Mouse (Mus musculus) adrenal gland, adult 8-10 months (tissue): ENCODE data around the gene Krt9. TPM values are rescaled to one million over a fixed set of nuclear protein-coding genes. Genes with fewer than 3 reads are reported as not detected.
A peak's percentile ranks its signal among the peaks of the same experiment; 100 is the strongest.
"Not testable (repeated sequence)": the region's sequence is repeated elsewhere in the genome, so short reads cannot be mapped to it uniquely, and the experiment has no call there.

ENCODE experiments used
- DNase-seq: peaks from one replicate; pipeline ENCODE4 v3.0.0; 2022
- total RNA-seq, 4 experiments: library from RNA; stranded (reverse); gene quantifications; 2 replicates each; pipeline ENCODE4 v1.2.4; 2022

Krt9 gene
- under 1 TPM in 1 of 4 experiments, not detected in 3; 0.11 TPM for total RNA-seq

DNA sequence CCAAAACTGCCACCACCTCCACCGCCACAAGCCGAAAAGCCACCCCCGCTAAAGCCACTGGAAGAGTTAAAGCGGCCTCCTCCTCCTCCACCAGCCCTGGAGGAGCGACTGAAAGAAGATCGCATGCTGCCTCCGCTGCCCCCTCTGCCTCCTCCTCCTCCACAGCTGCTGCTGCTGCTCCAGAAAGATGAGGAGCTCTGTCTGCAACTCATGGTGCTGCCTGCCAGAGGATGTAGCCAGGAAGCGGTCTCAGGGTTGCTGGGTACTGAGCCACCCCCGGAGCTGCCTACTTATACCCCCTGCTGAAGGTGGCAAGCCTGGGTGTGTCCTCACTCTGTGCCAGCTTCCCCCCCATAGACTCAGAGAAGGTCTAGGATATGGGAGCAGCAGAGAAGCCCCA lies at the start of gene Krt9:
TSS of gene Krt9 (minus strand) at position 255 of the 400 bp plus-strand sequence.
- no peak for DNase-seq

- DNase-seq = not testable (repeated sequence)
Observed at GRCm38 (mm10) chr11:100240272-100240671, 47.2 kb upstream of the Krt9 start.

- no peak for DNase-seq
Observed at GRCm38 (mm10) chr11:100221741-100222140, 28.7 kb upstream of the Krt9 start.

DNA sequence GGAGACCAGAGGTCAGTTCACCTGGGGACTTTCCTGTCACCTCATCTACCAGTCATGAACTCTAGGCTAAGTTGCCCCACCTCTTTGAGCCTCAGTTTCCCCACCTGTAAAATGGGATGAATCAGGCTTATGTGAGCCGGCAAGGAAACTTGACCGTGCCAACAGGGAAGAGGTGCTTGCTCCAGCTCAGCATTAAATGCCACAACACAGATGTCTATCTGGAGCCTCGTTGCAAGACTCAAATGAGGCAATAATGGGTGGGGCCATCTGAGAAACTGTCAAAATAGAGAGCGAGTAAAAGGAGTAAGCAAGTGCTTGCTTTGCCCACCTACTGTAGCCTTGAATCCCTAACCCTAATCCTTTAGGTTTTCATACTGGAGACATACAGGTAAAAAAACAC lies 26.3 kb upstream of the Krt9 start:
- DNase-seq = no peak

DNA sequence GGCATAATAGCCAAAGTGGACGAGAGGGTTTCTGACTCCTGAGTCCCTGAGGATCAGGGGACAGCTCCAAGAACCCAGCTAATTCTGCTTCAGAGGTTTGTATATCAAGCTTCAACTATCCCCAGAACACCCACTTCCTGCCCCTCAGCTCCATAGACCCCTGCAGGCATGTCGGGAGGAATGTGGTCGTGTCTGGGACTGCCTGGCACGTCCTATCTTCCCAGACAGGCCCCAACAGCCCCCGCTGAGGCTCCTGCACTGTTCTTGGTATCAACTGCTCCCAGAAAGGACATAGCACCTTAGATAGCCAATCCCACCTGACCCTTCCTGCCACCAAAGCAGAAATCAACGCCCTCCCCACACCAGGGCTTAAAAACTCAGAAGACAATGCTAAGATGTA lies 15.5 kb upstream of the Krt9 start:
- no peak for DNase-seq

- DNase-seq = no peak
Observed at GRCm38 (mm10) chr11:100207498-100207897, 14.5 kb upstream of the Krt9 start, which contains the start of gene Krt14. Krt14 (minus strand) TSS chr11:100207548.

- peak; percentile 19 for DNase-seq
Observed at GRCm38 (mm10) chr11:100203448-100203847, 10.4 kb upstream of the Krt9 start.

- DNase-seq = no peak
Observed at GRCm38 (mm10) chr11:100202906-100203305, 9.9 kb upstream of the Krt9 start.

DNA sequence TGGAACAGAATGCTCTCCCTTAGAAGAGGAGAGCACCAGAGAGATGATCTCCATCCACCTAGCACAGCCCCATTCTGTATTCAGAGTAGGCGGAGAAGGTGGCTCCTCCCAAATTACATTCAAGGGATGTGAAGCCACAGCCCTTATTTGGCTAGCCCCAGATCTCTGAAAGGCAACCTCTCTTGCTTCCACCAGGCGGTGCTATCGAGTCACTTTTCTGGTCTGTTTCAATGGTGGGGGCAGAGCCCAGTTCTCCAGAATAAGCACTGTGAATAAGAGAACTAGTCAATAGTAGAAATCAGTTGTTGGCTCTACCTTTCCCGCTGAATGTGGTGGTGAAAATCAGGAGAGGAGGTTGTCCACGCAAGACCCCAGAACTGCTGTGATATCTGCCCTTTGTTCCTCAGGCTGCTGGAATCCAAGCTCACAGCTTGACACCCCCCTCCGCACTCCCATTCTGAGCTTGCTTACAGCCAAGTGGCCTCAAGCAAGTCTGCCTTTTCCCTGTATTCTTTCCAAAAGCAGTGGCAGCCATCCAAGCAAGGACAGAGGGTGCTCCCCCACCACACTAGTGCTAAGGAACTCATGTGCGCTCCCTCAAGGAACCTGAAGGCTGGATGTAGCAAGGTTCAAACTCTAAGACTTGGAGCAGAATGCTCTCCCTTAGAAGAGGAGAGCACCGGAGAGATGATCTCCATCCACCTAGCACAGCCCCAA lies 7.2 kb upstream of the Krt9 start:
- no peak for DNase-seq

DNA sequence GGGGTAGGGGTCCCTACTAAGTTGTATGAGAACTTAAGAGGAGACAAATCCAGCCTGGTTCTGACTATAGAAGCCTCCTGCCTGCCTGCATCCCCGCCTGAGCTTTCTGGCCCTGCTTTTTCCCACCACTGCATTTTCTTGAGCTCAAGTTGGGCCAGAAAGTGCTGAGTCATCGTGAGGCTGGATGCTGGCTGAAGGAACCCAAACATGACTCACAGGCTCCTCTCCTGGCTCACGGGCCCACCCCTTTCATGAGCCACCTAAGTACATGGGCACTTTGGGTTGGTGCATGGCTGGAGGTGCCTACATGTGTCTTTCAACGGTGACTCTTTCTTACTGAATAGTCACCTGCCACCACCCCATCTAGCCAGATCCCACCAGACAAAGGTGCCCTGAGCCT lies 5.6 kb upstream of the Krt9 start:
- peak; percentile 11 for DNase-seq

DNA sequence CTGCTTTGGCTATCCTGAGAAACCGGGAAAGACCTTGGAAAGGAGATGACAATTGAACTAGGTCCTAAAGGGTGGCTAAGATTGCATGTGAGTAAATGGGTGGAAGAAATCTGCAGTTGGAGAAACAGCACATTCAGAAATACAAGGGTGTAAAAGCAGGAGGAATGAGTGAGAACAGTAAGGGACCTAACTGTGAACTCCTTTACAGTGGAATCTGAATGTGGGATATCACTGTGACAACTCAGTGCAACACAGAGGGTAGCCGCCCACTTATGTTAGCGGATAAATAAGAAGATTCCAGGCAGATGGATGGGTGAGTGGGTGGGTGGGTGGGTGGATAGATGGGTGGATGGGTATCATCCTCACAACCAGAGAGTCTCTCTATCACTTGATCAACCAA lies 1.2 kb downstream of the Krt9 start:
- DNase-seq = no peak

- no peak for DNase-seq
Observed at GRCm38 (mm10) chr11:100186736-100187135, 6.3 kb downstream of the Krt9 start.

DNA sequence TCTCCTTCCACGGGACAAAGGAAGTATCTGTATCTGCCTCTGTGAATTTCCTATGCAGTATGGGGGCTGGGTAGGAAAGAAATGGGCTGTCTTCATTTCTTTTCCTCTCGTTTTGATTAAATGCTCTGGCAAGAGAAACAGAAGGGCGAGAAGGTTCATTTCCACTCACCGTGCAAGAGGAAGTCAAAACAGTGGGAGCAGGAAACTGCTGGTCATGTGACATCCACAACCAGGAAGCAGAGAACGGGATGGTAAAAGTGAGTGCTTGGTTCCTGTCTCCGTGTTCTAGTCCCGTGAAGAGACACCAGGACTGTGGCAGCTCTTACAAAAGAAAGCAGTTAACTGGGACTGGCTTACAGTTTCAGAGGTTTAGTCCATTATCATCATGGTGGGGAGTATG lies 11.3 kb downstream of the Krt9 start:
- no peak for DNase-seq

GRCm38 (mm10) chr11:100179260-100179659 lies 13.8 kb downstream of the Krt9 start:
- no peak for DNase-seq

- DNase-seq = no peak
Observed at GRCm38 (mm10) chr11:100178307-100178706, 14.7 kb downstream of the Krt9 start.

GRCm38 (mm10) chr11:100176791-100177190 lies 16.3 kb downstream of the Krt9 start:
- DNase-seq = no peak

DNA sequence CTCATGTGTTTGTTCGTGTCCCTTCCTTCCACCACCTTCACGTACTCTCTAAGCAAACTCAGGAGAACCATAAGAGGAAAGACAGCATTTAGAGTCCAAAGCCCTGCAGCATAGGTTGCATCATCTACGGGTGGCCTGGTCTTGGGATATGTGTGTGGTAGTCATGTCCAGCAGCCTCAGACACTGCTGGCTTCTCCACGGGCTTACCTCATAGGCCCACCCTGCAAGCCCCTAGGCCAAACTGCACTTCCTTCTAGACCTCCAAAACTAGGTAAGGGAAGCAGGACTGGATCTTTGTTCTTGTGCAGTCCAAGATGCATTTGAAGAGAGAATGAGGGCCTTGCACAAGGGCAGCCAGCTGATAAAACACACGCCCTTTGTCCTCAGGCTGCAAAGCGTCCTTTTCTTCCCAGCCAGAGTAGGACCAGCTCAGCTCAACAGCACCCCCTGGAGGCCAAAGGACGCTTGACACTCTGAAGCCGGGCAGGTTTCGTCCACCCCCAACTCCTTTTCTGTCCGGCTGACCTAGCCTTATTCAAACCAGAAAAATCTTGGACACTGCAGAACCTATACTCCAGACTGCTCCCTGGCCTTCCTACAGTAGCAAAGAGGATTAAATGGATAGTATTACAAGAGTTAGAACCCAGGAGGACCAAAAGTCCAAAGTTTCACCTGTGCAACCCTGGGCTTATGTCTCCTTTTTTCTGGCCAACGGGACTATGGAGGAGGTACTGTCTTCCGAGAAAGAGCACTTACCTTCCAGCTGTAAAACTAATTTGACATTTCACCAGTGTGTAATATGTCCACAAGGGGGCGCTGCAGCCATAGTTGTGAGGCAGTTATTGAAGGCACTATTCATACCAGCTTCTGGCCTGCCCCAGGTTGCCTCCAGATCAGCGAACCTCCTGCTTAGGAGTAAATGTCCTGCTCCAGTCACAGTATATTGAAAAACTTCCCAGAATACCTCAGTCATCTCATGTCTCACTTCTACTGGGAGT lies 24.0 kb downstream of the Krt9 start:
- peak; percentile 33 for DNase-seq

DNA sequence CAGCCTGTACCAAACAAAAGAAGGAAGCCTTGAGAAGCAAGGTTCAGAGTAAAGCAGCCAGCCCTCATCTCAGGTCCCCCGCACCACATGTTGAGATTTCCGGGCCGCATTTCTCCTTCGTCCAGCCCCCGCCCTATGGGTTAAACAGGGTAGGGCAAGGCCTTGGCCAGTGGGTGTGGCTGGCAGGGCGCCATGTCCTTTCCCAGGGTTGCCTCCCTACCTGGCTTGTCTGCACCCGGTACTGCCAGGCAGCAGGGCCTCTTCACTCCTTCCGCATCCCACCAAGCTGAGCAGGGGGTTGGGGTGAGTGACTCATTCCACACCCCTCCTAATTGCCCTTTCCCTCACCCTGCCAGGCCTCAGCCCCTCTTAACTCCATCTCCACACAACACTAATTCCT lies 25.0 kb downstream of the Krt9 start:
- no peak for DNase-seq

GRCm38 (mm10) chr11:100164392-100164791 lies 28.7 kb downstream of the Krt9 start:
- DNase-seq = no peak

GRCm38 (mm10) chr11:100157908-100158477 lies 35.1 kb downstream of the Krt9 start:
- no peak for DNase-seq

DNA sequence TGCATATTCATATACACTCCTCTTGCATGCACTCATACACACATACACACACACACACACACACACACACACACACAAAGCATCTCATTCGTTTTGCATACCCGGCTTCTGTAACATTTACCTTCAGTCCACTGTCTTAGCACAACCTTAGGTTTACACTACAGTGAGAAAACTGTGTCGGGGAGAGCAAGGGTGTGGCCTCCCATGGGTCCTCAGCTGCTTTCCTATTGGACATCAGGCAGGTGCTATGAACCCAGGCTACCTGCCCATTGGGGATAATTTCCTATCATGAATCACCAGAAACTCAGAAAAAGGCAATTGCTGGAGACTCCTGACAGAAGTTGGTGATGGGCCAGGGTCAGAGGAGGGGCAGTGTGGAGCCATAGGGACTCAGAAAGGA lies 35.7 kb downstream of the Krt9 start:
- no peak for DNase-seq

DNA sequence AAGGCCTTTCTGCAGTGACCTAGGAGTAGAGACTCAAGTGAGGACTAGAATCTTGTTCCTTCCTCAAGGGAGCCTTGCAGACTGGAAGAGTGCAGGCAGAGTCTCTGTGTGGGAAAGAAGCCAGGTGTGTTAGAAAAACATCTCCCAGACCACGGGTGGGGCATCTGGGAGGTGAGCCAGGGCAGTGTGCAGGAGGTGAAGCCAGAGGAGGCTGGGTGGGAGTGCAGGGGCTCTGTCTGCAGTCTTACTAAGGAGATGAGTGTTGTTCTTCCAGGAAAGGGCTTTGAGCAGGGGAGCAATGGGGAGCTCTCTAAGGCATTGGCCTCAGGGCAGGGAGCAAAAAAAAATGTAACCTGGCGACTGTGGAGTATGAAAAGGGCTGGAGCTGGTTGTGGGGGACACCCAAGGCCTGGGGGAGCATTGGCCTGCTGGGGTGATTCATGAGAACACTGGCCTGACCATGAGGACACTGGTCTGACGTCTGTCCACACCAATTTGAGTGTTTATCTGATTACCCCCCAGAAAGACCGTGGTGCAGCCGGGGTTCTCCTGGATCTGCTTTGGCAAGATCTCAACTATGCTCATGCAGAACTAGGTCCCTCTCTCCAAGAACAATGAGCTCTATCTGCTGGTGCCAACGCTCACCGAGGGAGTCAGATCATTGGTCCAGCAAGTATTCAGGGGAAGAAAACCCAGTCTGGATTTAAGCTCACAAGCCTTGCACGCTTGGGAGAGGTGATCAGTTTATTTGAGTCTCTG lies 37.4 kb downstream of the Krt9 start:
- DNase-seq = no peak
